Mouse (Mus musculus) liver, postnatal 0 days (tissue): ENCODE results near the gene Nav2. TPM values are rescaled to one million over a fixed set of nuclear protein-coding genes. Genes with fewer than 3 reads are reported as not detected.

ENCODE experiments used
- ATAC-seq: fragments of 200-750 bp; cut with Nextera tagmentation; 2 replicates; pipeline ENCODE4 v1.8.0; 2017; ENCODE audit warnings: mild to moderate bottlenecking, moderate library complexity
- DNase-seq: peaks from one replicate; pipeline ENCODE4 v3.0.0-alpha.2; 2016
- H3K27ac ChIP-seq: fragments of 300-500 bp; sonication (generic); 2 replicates; pipeline ENCODE4 v1.5.1; 2014; ENCODE audit warnings: antibody characterized with exemption, moderate library complexity, mild to moderate bottlenecking, low read depth
- H3K27me3 ChIP-seq: fragments of 300-500 bp; sonication (generic); 2 replicates; pipeline ENCODE4 v1.6.1; 2014; ENCODE audit warnings: low read length, control low read depth, mixed read lengths; ENCODE audit not compliant: insufficient read depth
- H3K36me3 ChIP-seq: fragments of 300-500 bp; sonication (generic); replicated peaks from 2 replicates; pipeline ENCODE4 v1.6.1; 2014; ENCODE audit warnings: mild to moderate bottlenecking, control low read depth, low read length, moderate library complexity, mixed read lengths; ENCODE audit not compliant: insufficient read depth
- H3K4me1 ChIP-seq: fragments of 300-500 bp; sonication (generic); 2 replicates; pipeline ENCODE4 v1.6.1; 2014; ENCODE audit warnings: antibody characterized with exemption, mild to moderate bottlenecking, control low read depth; ENCODE audit not compliant: insufficient read depth
- H3K4me2 ChIP-seq: fragments of 300-500 bp; sonication (generic); 2 replicates; pipeline ENCODE4 v1.6.1; 2014; ENCODE audit warnings: low read depth, mild to moderate bottlenecking, low read length, moderate library complexity, mixed read lengths
- H3K4me3 ChIP-seq: fragments of 300-500 bp; sonication (generic); 2 replicates; pipeline ENCODE4 v1.5.1; 2014; ENCODE audit warnings: low read depth, low read length
- H3K9ac ChIP-seq: fragments of 300-500 bp; sonication (generic); replicated peaks from 2 replicates; pipeline ENCODE4 v1.6.1; 2014; ENCODE audit warnings: mild to moderate bottlenecking, moderate library complexity
- H3K9me3 ChIP-seq: fragments of 300-500 bp; sonication (generic); 2 replicates; pipeline ENCODE4 v1.6.1; 2016; ENCODE audit warnings: mild to moderate bottlenecking, control low read depth, low read length, mixed read lengths
- CTCF ChIP-seq: sonication (generic); IDR thresholded peaks from 2 replicates; pipeline ENCODE4 v1.5.1; 2016; ENCODE audit warnings: antibody characterized with exemption, low read depth
- EP300 ChIP-seq: IDR thresholded peaks from 2 replicates; pipeline ENCODE4 v1.6.1; 2016; ENCODE audit warnings: antibody characterized with exemption, low read depth, mild to moderate bottlenecking
- WGBS: fragments of 180-500 bp; shearing (Covaris S2); extraction: QIAGEN DNeasy Blood & Tissue Kit; methylation state at CpG from one replicate; pipeline ENCODE4 v1.1.7; 2014; ENCODE audit not compliant: insufficient replicate concordance; 5-methylcytosine and 5-hydroxymethylcytosine counted together
- polyA plus RNA-seq: library from polyadenylated mRNA; unstranded; fragments of >200 nt; fragmentation: Nextera tagmentation; extraction: Ambion mirVana; gene quantifications from 2 replicates; pipeline ENCODE4 v1.2.1, GENCODE M21; 2015

The Nav2 gene
- polyA plus RNA-seq, 1 experiment from 2014 or later = 3.3 TPM

DNA sequence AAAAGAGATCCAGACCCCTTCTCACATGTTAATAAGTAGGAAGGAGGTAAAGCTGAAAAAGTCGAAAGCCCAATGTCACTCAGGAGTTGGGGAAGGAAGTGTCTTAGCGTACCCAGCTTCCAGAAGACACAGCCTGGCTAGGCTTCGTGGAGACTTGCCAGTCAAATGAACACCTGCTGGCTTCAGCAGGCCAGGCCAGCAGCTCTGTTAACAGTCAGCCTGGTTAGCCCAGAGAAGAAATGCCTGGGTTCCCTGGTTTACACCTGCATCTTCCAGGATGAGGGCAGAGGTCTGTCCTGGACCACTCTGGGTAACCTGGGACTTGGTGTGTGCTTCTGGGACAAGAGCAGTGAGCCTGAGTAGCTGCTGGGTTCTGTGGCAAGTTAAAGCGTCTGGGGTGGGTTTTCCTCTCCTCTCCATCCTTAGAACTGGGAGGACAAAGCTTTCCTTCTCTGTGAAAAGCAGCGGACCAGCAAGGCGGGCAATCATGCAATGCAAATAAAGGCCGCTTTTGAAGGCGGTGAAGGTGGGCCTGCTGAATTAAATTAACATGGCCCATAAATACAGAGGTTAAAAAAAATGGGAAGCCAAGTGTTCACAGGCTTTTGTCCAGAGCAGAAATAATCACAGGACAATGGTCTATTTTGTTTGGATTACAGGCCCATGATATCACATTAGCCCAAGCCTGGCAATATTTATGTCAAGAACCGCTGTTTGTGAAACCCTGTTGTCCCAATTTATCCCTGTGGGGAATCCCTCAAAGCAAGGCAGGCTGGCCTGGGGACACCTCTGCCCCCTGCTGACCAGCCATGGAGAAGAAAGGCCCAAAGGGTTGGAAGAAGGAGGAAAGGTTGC is 157.3 kb downstream of the Nav2 start:
- Histone ChIP-seq H3K9me3 (no peaks in the 10 kb centered on the region), H3K9ac (no peak overlapping the region), H3K4me2 (no peak overlapping the region), H3K4me3 (no peak overlapping the region), H3K27me3 (no peaks in the 10 kb centered on the region), H3K36me3 (no peaks in the 10 kb centered on the region), H3K4me1 (no peaks in the 10 kb centered on the region; the same call in 1 of the 2 replicates), H3K27ac (no peak overlapping the region)
- DNase-seq (no peak), ATAC-seq (no peak)
- 63% methylated on average over 9 of the region's 9 CpGs for WGBS
- no peak for TF ChIP-seq EP300
- peak; percentile 46 for TF ChIP-seq CTCF

DNA sequence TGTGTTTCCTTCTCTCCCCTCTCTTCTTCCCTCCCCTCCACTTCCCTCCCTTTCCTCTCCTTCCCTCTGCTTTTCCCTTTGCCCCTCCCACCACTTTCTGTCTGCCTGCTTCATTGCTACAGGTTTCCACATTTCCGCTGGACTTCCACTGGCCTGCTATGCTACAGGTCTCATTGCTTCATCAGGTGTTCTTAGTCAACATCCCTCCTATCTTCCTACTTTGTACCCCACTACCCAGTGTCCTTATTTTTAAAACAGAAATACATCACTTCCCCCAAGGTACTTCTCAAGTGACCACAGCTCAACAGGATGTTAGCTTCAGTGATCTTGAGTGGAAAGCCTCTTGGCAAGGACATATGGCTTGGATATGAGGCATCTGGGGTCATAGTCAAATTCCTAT is 158.3 kb downstream of the Nav2 start:
- no peak for TF ChIP-seq CTCF
- WGBS = 79% methylated on average over 1 of the region's 1 CpGs
- Histone ChIP-seq H3K4me1 (no peaks in the 10 kb centered on the region; the same call in 1 of the 2 replicates), H3K27ac (0 out of 2 replicates have a peak overlapping the region, but pooled peaks have one; percentile 2), H3K4me3 (no peak overlapping the region), H3K9ac (no peak overlapping the region), H3K27me3 (no peaks in the 10 kb centered on the region), H3K9me3 (no peaks in the 10 kb centered on the region), H3K4me2 (no peak overlapping the region), H3K36me3 (no peaks in the 10 kb centered on the region)
- no peak; the same call in 1 of the 2 replicates for ATAC-seq
- no peak for DNase-seq

DNA sequence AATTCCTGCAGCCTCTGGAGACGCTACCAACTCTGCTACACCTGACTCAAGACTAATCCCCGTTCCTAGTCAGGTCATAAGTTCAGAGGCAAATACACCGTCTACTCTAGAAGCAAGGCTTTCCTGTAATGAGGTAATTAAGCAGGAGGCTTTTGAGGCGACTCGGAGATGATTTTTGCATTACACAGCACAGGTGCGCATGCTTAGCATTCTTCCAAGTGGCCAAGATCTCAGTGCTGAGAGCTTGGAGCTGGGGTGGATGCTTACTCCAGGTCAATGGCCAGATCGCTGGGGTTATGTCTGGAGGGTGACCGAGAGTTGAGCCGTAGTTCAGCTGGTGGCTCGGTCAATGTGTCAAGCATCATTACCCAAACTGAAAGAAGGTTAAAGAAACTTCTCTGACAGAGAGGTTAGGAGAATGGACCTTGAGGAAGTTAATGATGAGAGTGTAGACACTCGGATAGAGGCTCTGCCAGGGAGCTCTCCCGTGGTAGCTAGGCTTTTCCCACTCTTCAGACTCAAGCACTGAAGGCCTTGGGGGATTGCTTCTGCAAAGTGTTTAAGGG is 161.0 kb downstream of the Nav2 start:
- Histone ChIP-seq H3K27me3 (no peaks in the 10 kb centered on the region), H3K4me2 (no peak overlapping the region), H3K27ac (no peak overlapping the region), H3K36me3 (no peaks in the 10 kb centered on the region), H3K9me3 (no peaks in the 10 kb centered on the region), H3K4me1 (no peaks in the 10 kb centered on the region; the same call in 1 of the 2 replicates), H3K4me3 (no peak overlapping the region), H3K9ac (no peak overlapping the region)
- TF ChIP-seq EP300 (no peak), CTCF (no peak)
- DNase-seq (no peak), ATAC-seq (no peak)
- WGBS = 76% methylated on average over 12 of the region's 12 CpGs

DNA sequence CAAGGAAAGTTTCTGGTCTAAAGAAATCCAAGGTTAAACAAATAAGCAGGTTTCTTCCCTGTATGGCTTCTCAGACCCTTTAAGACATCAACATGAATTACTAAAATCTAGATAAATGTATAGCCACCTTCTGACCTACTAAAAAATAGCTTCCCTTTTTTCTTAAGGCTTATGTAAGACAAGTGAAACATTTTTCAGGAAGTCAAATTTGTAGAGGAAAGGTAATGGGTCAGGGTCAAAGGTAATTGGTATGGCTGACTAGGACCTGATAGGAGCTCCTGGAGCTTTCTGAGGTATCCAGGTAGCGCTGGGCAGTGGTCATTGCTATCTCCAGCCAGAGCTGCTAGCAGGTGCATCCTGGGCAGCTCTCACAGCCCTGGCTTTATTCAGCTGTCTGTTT is 162.1 kb downstream of the Nav2 start:
- no peak for TF ChIP-seq CTCF
- no peak for TF ChIP-seq EP300
- 52% methylated on average over 1 of the region's 1 CpGs for WGBS
- no peak for ATAC-seq

DNA sequence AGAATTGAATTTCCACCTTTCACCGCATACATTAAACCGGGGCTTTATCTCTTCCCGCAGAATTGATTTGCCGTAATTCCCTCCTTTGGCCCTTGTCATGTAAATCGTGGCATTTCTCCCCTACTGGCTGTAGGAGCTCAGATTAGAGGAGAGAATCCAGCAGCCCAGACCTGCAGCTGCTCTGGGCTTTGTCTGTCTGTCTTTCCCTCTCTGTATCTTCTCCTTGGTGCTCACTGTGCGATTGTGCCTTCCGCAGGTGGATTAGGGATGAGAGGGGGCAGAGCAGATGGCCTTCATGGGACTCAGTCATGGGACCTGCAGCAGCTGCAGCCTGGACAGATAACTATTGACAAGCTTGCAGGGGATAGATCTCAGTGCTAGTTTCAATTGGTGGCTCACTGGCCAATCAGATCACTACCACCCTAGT is 162.6 kb downstream of the Nav2 start:
- H3K4me3 ChIP-seq = no peak overlapping the region
- no peak overlapping the region for H3K27ac ChIP-seq
- no peaks in the 10 kb centered on the region for H3K9me3 ChIP-seq
- no peaks in the 10 kb centered on the region for H3K27me3 ChIP-seq
- ATAC-seq (no peak; the same call in 1 of the 2 replicates), DNase-seq (no peak)
- H3K4me2 ChIP-seq = no peak overlapping the region
- TF ChIP-seq CTCF (no peak), EP300 (no peak)
- H3K4me1 ChIP-seq = no peaks in the 10 kb centered on the region; the same call in 1 of the 2 replicates
- no peak overlapping the region for H3K9ac ChIP-seq
- no peaks in the 10 kb centered on the region for H3K36me3 ChIP-seq
- 57% methylated on average over 7 of the region's 7 CpGs for WGBS

More for the DNA sequence above, 162.1 kb downstream of the Nav2 start:
- Histone ChIP-seq H3K4me1 (no peaks in the 10 kb centered on the region; the same call in 1 of the 2 replicates), H3K27ac (no peak overlapping the region), H3K4me2 (no peak overlapping the region), H3K27me3 (no peaks in the 10 kb centered on the region), H3K9ac (no peak overlapping the region), H3K4me3 (no peak overlapping the region), H3K36me3 (no peaks in the 10 kb centered on the region), H3K9me3 (no peaks in the 10 kb centered on the region)
- no peak for DNase-seq

DNA sequence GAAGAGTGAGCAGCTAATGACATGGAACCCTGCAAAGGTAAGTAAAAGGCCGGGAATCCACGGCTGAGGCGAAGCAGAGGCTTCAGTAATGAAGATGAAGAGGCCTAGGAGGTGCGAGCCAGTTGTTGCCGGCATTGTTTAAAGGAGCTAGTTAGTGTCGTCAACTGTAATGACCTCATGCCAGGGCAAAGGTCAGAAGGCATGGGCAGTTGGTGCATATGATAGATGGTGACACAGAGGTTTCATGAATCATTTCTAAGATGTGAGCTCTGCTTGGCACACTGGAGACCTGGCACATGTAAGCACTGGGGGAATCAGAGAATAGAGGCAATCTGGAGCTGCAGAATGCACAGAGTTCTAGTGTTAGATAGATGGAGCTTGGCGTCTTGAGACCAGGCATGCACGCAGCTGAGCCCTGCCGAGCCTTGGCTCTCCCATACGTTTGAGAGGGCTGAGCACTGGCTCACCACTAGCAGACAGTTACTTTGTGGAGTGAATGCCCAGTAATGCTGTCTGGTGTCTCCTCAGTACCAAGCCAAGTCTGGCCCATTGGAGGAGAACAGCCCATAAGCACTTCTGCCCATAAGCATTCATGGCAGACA is 166.9 kb downstream of the Nav2 start:
- no peak overlapping the region for H3K4me3 ChIP-seq
- no peaks in the 10 kb centered on the region for H3K4me1 ChIP-seq
- no peaks in the 10 kb centered on the region for H3K36me3 ChIP-seq
- DNase-seq (no peak), ATAC-seq (no peak)
- WGBS = 61% methylated on average over 10 of the region's 10 CpGs
- no peak overlapping the region for H3K27ac ChIP-seq
- no peaks in the 10 kb centered on the region for H3K9me3 ChIP-seq
- TF ChIP-seq CTCF (no peak), EP300 (no peak)
- no peak overlapping the region for H3K9ac ChIP-seq
- no peak overlapping the region for H3K4me2 ChIP-seq
- no peaks in the 10 kb centered on the region for H3K27me3 ChIP-seq
